Mouse (Mus musculus) CH12.LX (cell line): ENCODE measurements at regions not wholly inside any gene's neighbourhood (a gene's known extent, or its start where the extent isn't known, plus 50 kb on each side); places are given as distances from the start of the nearest gene placed in this dataset.

Experiments used
- DNase-seq: peaks from one replicate; pipeline ENCODE4 v3.0.0-alpha.2; 2013; ENCODE audit errors: extremely low read depth
- H3K27ac ChIP-seq: 2 replicates; pipeline ENCODE4 v1.5.1; 2012; ENCODE audit warnings: low read depth, mild to moderate bottlenecking, control low read depth, moderate library complexity; ENCODE audit not compliant: insufficient read depth
- H3K27me3 ChIP-seq: replicated peaks from 2 replicates; pipeline ENCODE3; 2012; ENCODE audit warnings: inconsistent platforms
- H3K36me3 ChIP-seq, 2 experiments: replicated peaks in 1 of 2; 2 replicates each; pipeline versions ENCODE3 to v1.6.1; 2012; ENCODE audit warnings: inconsistent platforms in 1 of 2, low read length in 1 of 2, mild to moderate bottlenecking in 1 of 2, mixed read lengths in 1 of 2, moderate library complexity in 1 of 2; ENCODE audit not compliant: control insufficient read depth in 1 of 2, insufficient read depth in 1 of 2
- H3K4me1 ChIP-seq, 2 experiments: 2 replicates each; pipeline ENCODE4 v1.6.1; 2012; ENCODE audit warnings: inconsistent platforms in 1 of 2, moderate library complexity in 1 of 2; ENCODE audit not compliant: insufficient read depth in 2 of 2, control insufficient read depth in 1 of 2
- H3K4me2 ChIP-seq: 2 replicates; pipeline ENCODE4 v1.6.1; 2012; ENCODE audit warnings: low read depth, mild to moderate bottlenecking, control low read depth; ENCODE audit not compliant: poor library complexity, insufficient read depth, severe bottlenecking
- H3K4me3 ChIP-seq, 3 experiments: fragments of 150-350 bp in 1 of 3; sonication (generic) in 1 of 3; replicated peaks in 1 of 3; 2 replicates each; pipeline versions ENCODE3 to v1.5.1; 2011 to 2012; ENCODE audit warnings: low read depth in 2 of 3, low read length in 2 of 3, mild to moderate bottlenecking in 2 of 3, moderate library complexity in 2 of 3, control low read depth in 1 of 3, improper control_type of control experiment in 1 of 3, inconsistent platforms in 1 of 3, mixed read lengths in 1 of 3; ENCODE audit not compliant: poor library complexity in 1 of 3
- H3K79me2 ChIP-seq: replicated peaks from 2 replicates; pipeline ENCODE4 v1.6.1; 2012; ENCODE audit warnings: mild to moderate bottlenecking, moderate library complexity; ENCODE audit not compliant: control insufficient read depth, poor library complexity, insufficient read depth, severe bottlenecking; ENCODE audit errors: extremely low read depth
- H3K9ac ChIP-seq: 2 replicates; pipeline ENCODE4 v1.6.1; 2012; ENCODE audit warnings: low read depth, mild to moderate bottlenecking, control low read depth, moderate library complexity; ENCODE audit not compliant: insufficient read depth
- H3K9me3 ChIP-seq: replicated peaks from 2 replicates; pipeline ENCODE3; 2012; ENCODE audit warnings: low read length, inconsistent platforms, mixed read lengths
- E2F4 ChIP-seq: IDR thresholded peaks from 2 replicates; pipeline ENCODE4 v1.6.1; 2011; ENCODE audit warnings: low read depth, low read length, improper control_type of control experiment; ENCODE audit not compliant: insufficient replicate concordance
- EP300 ChIP-seq: IDR thresholded peaks from 2 replicates; pipeline ENCODE4 v1.6.1; 2011; ENCODE audit warnings: low read length, improper control_type of control experiment
- JUN ChIP-seq: IDR thresholded peaks from 2 replicates; pipeline ENCODE4 v1.6.1; 2011; ENCODE audit warnings: low read depth, mild to moderate bottlenecking, low read length, improper control_type of control experiment, moderate library complexity; ENCODE audit not compliant: insufficient read depth
- JUND ChIP-seq: conservative IDR thresholded peaks from 2 replicates; pipeline ENCODE4 v1.6.1; 2011; ENCODE audit warnings: low read depth, low read length, improper control_type of control experiment
- MYC ChIP-seq: IDR thresholded peaks from 2 replicates; pipeline ENCODE4 v1.6.1; 2011; ENCODE audit warnings: low read depth, mild to moderate bottlenecking, improper control_type of control experiment, low read length
- POLR2A ChIP-seq: IDR thresholded peaks from 2 replicates; pipeline ENCODE4 v1.6.1; 2011; ENCODE audit warnings: low read depth, mild to moderate bottlenecking, improper control_type of control experiment, low read length
- RCOR1 ChIP-seq: conservative IDR thresholded peaks from 2 replicates; pipeline ENCODE4 v1.6.1; 2012; ENCODE audit warnings: low read depth, mild to moderate bottlenecking, inconsistent platforms, low read length, improper control_type of control experiment
- USF1 ChIP-seq: IDR thresholded peaks from 2 replicates; pipeline ENCODE4 v1.6.1; 2014; ENCODE audit warnings: low read depth, mild to moderate bottlenecking, inconsistent platforms, low read length, improper control_type of control experiment
- USF2 ChIP-seq: conservative IDR thresholded peaks from 2 replicates; pipeline ENCODE4 v1.6.1; 2011; ENCODE audit warnings: low read depth, low read length, improper control_type of control experiment
- ZKSCAN1 ChIP-seq: IDR thresholded peaks from 2 replicates; pipeline ENCODE4 v1.6.1; 2012; ENCODE audit warnings: low read depth, inconsistent platforms, low read length, improper control_type of control experiment, borderline replicate concordance
- dilution Hi-C: fragments of 300-500 bp; cut with MboI; formaldehyde crosslinking; loops from 2 replicates; pipeline ENCODE4 v1.14.3; 2020; ENCODE audit warnings: low sequenced_read_pairs; ENCODE audit not compliant: extremely low pct_unique_long_range_greater_than_20kb, extremely low pct_ligation_motif_present
- in situ Hi-C: fragments of 300-500 bp; cut with MboI; formaldehyde crosslinking; loops from 3 replicates; pipeline ENCODE4 v1.14.3; 2019; ENCODE audit warnings: low sequenced_read_pairs, low pct_ligation_motif_present, low pct_unique_long_range_greater_than_20kb, mixed read lengths

DNA sequence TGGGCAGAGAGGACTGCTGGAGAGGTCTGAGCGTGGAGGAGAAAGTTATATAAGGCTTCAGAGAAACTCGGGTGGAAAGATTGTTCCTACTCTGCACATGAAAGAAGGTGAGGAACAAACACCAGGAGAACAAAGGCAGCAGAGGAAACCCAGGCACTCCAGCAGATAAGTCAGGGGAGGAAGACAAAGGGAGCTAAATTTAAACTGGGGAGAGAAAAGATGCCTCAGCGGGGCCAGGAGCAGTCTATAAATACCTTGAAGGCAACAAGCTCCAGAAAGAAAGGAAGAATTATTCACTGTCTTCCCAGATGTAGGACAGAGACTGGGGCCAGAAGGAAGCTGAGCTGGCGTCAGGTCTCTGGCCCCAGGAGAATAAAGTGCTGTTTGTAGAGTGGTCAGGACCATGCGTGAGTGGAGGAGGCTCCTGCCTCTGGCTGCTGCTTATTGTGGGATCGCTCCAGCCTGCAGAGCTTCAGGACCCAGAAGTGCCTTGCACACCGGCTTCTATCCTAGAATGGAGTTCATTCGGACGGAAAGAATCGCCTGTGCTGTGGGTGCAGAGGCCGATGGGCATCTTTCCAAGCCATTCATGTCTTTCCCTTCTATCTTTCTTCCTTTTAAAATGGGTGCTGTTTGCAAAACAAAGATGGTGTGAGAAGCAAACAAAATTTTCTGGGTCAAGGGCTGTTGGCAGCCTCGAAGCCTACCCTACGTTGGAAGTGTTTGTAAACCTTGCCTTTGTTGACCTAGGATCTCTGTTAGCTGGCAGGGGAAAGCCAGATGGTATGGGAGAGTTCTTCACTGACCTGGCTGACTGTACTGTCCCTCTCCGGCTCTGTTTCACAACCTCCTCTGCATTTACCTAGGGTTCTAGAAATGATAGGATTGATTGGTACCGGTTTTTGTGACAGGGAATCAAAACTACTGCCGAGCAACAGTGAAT, 55.6 kb upstream of the Lrrc55 start:
- dilution Hi-C loops, result no loop called here
- no peaks in the 10 kb centered on the region for H3K9me3 ChIP-seq
- H3K4me2 ChIP-seq, result no peak overlapping the region

DNA sequence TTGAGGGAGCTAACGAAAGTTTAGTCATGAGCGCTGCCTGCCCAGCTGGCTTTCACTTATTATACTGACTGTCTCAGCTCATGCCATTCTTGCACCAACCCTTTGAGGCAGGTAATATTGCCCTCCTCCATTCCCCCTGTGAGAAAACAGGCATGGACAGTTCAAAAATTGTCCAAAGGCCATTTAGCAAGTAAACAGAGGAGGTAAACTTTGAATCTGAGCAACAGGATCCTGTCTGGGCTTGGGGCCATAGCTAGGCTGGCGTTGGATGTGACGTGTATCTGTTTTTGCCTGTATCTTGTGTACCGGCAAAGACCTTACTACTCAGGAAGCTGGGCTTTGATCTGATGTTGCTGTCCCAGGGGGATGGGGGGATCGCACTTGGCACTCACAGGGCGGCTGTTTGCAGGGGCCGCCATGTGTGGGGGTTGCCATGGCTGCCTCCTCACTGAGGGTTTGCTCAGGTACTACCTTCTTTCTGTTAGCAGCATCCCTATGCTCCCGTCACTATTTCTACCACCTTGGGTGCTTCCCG, 53.1 kb upstream of the Lrrc55 start:
- dilution Hi-C loops, result no loop called here

More for the DNA sequence above, 55.6 kb upstream of the Lrrc55 start:
- in situ Hi-C loops, result no loop called here
- Histone ChIP-seq H3K27ac (no peak overlapping the region), H3K79me2 (no peaks in the 10 kb centered on the region), H3K36me3 (no peaks in the 10 kb centered on the region), H3K27me3 (peaks cover 59% of the 10 kb centered on the region), H3K4me1 (no peaks in the 10 kb centered on the region), H3K9ac (no peak overlapping the region), H3K4me3 (no peak overlapping the region)
- TF ChIP-seq USF1, result no peak
- TF ChIP-seq ZKSCAN1, result no peak
- TF ChIP-seq MYC, result no peak
- no peak for TF ChIP-seq EP300
- TF ChIP-seq E2F4, result no peak
- no peak for TF ChIP-seq USF2
- TF ChIP-seq JUN, result no peak
- no peak for TF ChIP-seq POLR2A
- no peak for TF ChIP-seq RCOR1
- DNase-seq, result no peak

More for the DNA sequence above, 53.1 kb upstream of the Lrrc55 start:
- no peak for DNase-seq
- no peak overlapping the region for H3K27ac ChIP-seq
- peaks cover 55% of the 10 kb centered on the region for H3K27me3 ChIP-seq
- H3K9me3 ChIP-seq, result no peaks in the 10 kb centered on the region
- H3K36me3 ChIP-seq, result no peaks in the 10 kb centered on the region
- no peaks in the 10 kb centered on the region for H3K79me2 ChIP-seq
- H3K4me3 ChIP-seq, result no peak overlapping the region
- no peaks in the 10 kb centered on the region for H3K4me1 ChIP-seq
- no peak overlapping the region for H3K9ac ChIP-seq
- H3K4me2 ChIP-seq, result no peak overlapping the region
- in situ Hi-C loops, result no loop called here
- TF ChIP-seq JUND (no peak), RCOR1 (no peak)
